Mouse (Mus musculus): ENCODE measurements around the gene Slc25a27. TPM values are rescaled to one million over a fixed set of nuclear protein-coding genes. Genes with fewer than 3 reads are reported as not detected.

Slc25a27 gene
- 5.0 TPM for polyA plus RNA-seq (2014; fragmentation: Illumina TruSeq; extraction: RNeasy Lipid Tissue Mini Kit (QIAGEN cat#74804); ENCODE audit: low read depth, low replicate concordance)

DNA sequence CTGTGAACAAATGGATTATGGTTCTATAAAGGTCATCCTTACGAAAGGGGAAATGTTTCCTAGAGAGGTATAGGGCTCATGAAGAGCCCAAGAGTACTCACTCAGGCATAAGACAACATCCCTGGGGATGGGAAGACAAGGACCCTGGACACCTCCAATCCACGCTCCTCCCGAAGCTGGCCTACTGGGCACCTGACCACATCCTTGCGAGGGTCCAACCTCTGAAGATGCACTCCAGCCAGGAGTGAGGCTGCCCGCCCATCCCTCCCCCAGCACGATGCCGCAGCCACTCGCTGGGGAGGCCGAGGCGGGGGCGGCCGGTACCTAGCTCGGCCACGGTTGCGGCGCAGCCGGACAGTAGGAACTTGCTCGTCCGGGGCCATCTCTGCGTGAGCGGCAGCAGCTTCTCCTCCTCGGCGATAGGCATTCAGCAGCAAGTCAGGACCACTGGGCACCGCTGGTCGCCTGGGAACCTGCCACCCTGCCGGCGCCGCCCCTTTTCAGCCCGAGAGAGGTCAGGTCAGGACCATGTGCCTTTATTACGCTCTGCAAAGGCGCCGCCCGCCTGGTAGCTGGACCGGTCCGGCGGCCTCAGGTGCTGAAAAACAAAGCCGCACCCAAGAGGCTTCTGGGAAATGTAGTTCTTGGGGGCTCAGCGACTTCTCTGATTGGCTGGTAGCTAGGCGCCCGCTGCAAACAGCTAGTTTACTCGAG lies at the start of gene Slc25a27:
Slc25a27 (minus strand) TSS at position 639 of the 714 bp plus-strand sequence.

DNA sequence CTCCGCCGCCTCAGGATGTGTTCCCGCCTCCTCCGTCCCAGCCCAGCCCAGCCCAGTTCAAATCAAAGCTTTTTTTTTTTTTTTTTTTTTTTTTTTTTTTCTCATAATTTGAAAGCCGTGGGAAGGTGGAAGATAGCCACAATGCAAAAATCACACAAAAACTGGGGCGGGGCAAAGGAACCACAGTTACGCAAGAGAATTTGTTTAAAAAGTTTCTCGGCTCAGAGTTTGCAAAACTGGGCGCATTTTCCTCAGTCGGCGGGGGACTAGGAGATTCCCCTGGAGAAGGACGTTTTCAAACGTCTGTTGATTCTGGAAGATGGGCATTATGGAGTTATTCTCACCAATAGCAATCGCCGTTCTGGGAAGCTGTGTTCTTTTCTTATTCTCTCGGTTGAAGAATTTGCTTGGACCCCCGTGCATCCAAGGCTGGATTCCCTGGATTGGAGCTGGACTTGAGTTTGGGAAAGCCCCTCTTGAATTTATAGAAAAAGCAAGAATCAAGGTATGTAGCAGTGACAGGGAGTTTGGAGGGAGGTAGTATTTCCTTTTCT lies 353 bp upstream of the Slc25a27 start, which contains the start of gene Cyp39a1:
Cyp39a1 (plus strand) TSS at position 136 of the 554 bp plus-strand sequence.

GRCm38 (mm10) chr17:43629496-43630426 lies 37.3 kb downstream of the Slc25a27 start, which contains the start of gene Tdrd6:
TSS of gene Tdrd6 (minus strand) at chr17:43630299.

Other genes starting within 250 kb of the Slc25a27 start
- gene Mep1a, start 164.4 kb downstream of the Slc25a27 start, polyA plus RNA-seq (2014; fragmentation: Illumina TruSeq; extraction: RNeasy Lipid Tissue Mini Kit (QIAGEN cat#74804); ENCODE audit: low read depth, low replicate concordance), result 306 TPM
- gene Ankrd66, start 123.6 kb downstream of the Slc25a27 start, polyA plus RNA-seq (2014; fragmentation: Illumina TruSeq; extraction: RNeasy Lipid Tissue Mini Kit (QIAGEN cat#74804); ENCODE audit: low read depth, low replicate concordance), result not detected
- 36.4 TPM for gene Pla2g7, start 99.1 kb downstream of the Slc25a27 start, polyA plus RNA-seq (2014; fragmentation: Illumina TruSeq; extraction: RNeasy Lipid Tissue Mini Kit (QIAGEN cat#74804); ENCODE audit: low read depth, low replicate concordance)
- gene Tdrd6, start 36.9 kb downstream of the Slc25a27 start, polyA plus RNA-seq (2014; fragmentation: Illumina TruSeq; extraction: RNeasy Lipid Tissue Mini Kit (QIAGEN cat#74804); ENCODE audit: low read depth, low replicate concordance), result not detected
- gene Cyp39a1, start 211 bp upstream of the Slc25a27 start, polyA plus RNA-seq (2014; fragmentation: Illumina TruSeq; extraction: RNeasy Lipid Tissue Mini Kit (QIAGEN cat#74804); ENCODE audit: low read depth, low replicate concordance), result 54.4 TPM
- gene Rcan2, start 134.1 kb upstream of the Slc25a27 start, polyA plus RNA-seq (2014; fragmentation: Illumina TruSeq; extraction: RNeasy Lipid Tissue Mini Kit (QIAGEN cat#74804); ENCODE audit: low read depth, low replicate concordance), result 11.8 TPM